Mouse (Mus musculus): Measurements from ENCODE around the gene Pde12. TPM values are rescaled to one million over a fixed set of nuclear protein-coding genes. Genes with fewer than 3 reads are reported as not detected.

The Pde12 gene
- polyA plus RNA-seq, 1 experiment = 3.4 TPM

- Histone ChIP-seq H3K27me3 (ENCODE audit: control insufficient read depth, insufficient read depth, insufficient read length) (no peaks in the 10 kb centered on the region), H3ac (ENCODE audit: control insufficient read depth, insufficient read length) (no peak overlapping the region), H3K4me3 (no peak overlapping the region), H3K79me2 (ENCODE audit: control insufficient read depth, insufficient read depth) (no peaks in the 10 kb centered on the region), H3K4me2 (ENCODE audit: low read depth) (no peak overlapping the region), H3K36me3 (ENCODE audit: control insufficient read depth, insufficient read depth) (peaks cover 51% of the 10 kb centered on the region)
- TF ChIP-seq MYOD1 (IDR thresholded peaks at IDR 0.05; ENCODE audit: control insufficient read depth in 1 of 3, insufficient read length in 2 of 3, low read depth in 2 of 3) (no peak), USF1 (IDR thresholded peaks at IDR 0.05; ENCODE audit: low read depth) (no peak), SRF (IDR thresholded peaks at IDR 0.05; ENCODE audit: control insufficient read depth, insufficient read length, low read depth) (no peak), MYOG (IDR thresholded peaks at IDR 0.05; ENCODE audit: control insufficient read depth in 1 of 3, insufficient read depth in 1 of 3, insufficient read length in 2 of 3, low read depth in 2 of 3) (no peak)
Measured at GRCm38 (mm10) chr14:26625301-26625700, 44.4 kb downstream of the Pde12 start.

DNA sequence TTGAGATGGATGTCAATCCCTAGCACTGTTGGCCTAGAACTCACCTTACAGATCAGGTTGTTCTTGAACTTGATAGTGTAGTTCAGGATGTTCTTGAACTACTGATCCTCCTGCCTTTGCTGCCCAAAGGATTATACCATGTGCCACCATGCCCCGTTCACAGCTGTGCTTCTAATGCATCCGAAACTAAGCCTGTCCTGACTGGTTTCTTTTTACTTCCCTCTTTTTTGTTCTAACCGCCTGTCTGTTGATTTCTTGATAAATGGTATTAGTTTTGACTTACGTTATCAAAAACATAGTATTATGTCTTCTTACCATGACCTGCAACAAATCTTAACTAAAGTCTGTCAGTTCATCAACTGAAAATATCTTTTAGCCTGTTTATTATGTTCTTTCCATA lies 59.0 kb downstream of the Pde12 start:
- no peak for TF ChIP-seq POLR2AphosphoS2 (IDR thresholded peaks at IDR 0.05; ENCODE audit: insufficient read length, low read depth)
- no peak for TF ChIP-seq MYOG (IDR thresholded peaks at IDR 0.05; ENCODE audit: control insufficient read depth in 1 of 3, insufficient read depth in 1 of 3, insufficient read length in 2 of 3, low read depth in 2 of 3)
- TF ChIP-seq MAX (IDR thresholded peaks at IDR 0.05; ENCODE audit: low read depth) = no peak
- no peak for TF ChIP-seq TCF3 (IDR thresholded peaks at IDR 0.05; ENCODE audit: insufficient read length, low read depth)
- no peak for TF ChIP-seq SRF (IDR thresholded peaks at IDR 0.05; ENCODE audit: control insufficient read depth, insufficient read length, low read depth)
- TF ChIP-seq REST (IDR thresholded peaks at IDR 0.05; ENCODE audit: insufficient read depth, insufficient read length) = no peak
- no peak for TF ChIP-seq POLR2A (IDR thresholded peaks at IDR 0.05; ENCODE audit: insufficient read length, low read depth)
- Histone ChIP-seq H3ac (ENCODE audit: control insufficient read depth, insufficient read length) (no peak overlapping the region), H3K36me3 (ENCODE audit: control insufficient read depth, insufficient read depth) (peaks cover 53% of the 10 kb centered on the region), H3K4me3 (no peak overlapping the region), H3K79me2 (ENCODE audit: control insufficient read depth, insufficient read depth) (no peaks in the 10 kb centered on the region), H3K4me2 (ENCODE audit: low read depth) (no peak overlapping the region), H3K27me3 (ENCODE audit: control insufficient read depth, insufficient read depth, insufficient read length) (no peaks in the 10 kb centered on the region)

Other genes with a start within 250 kb of the Pde12 start
- 15.5 TPM for gene Slmap, start 135.0 kb downstream of the Pde12 start, polyA plus RNA-seq (2012; fragmentation: generic; extraction: Trizol)
- gene Dennd6a, start 96.0 kb downstream of the Pde12 start, polyA plus RNA-seq (2012; fragmentation: generic; extraction: Trizol) = 4.5 TPM
- 128 TPM for gene Arf4, start 31.8 kb downstream of the Pde12 start, polyA plus RNA-seq (2012; fragmentation: generic; extraction: Trizol)
- not detected for gene Dnah12, start 23.4 kb upstream of the Pde12 start, polyA plus RNA-seq (2012; fragmentation: generic; extraction: Trizol)
- 0.66 TPM for gene Asb14, start 224.7 kb upstream of the Pde12 start, polyA plus RNA-seq (2012; fragmentation: generic; extraction: Trizol)

Data from myocyte (in vitro differentiated cells).